Mouse (Mus musculus): ENCODE measurements around the gene Pbx3.

DNA sequence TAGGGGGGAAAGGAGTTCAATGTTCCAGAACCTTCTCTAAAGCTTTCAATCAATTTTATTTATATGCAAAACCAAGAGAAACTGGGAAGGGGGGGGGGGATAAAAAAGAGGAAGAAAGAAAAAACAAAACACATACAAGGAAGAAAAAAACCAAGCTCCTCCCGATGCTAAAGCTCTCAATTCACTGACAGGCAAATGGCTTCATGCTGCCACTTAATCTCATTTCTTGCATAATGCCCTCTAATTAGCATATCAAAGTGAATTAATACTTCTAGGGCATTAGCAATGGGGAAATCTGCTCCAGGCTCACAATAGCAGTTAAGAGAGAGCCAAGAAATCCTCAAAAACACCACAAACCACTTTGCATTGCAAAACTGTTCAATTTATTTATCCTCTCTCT, 9.3 kb downstream of the Pbx3 start:
- TF ChIP-seq CTCF (IDR thresholded peaks at IDR 0.05) (no peak), POLR2A (IDR thresholded peaks at IDR 0.05; ENCODE audit: insufficient read depth, low read depth, low read length) (no peak)
